Comparison of ENCODE assay signal across 35 mouse cellular contexts in the genomic region with DNA sequence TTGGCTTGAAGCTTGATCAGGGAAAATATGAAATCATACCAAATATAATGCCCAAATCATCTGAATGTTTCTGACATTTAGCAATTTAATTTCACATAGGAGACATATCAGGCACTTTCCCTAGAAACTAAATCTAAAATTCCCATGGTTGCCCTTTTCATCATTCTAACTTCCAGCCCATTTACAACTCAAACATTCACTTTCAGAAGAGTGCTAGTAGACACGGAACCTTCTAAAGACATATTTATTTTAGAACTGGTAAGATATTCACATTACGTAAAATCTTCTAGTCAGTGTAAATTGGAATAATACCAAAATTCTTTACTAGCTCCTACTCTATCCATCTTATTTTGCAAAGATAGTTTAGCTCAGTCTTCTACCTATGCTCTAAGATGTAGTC.
"Had no signal": no experiment of that assay in that cellular context is flagged by ENCODE, and none has a peak within 500 bp of the region (broad histone marks: within the 10 kb centered on the region; RNA-seq: fewer than 3 reads in every experiment).

No protein-coding gene starts in this region.

- H3K9ac ChIP-seq: heart, embryonic 12.5 days; heart, embryonic 13.5 days; heart, embryonic 15.5 days; hindbrain, embryonic 12.5 days; hindbrain, embryonic 13.5 days; hindbrain, embryonic 14.5 days; hindbrain, embryonic 15.5 days; intestine, embryonic 15.5 days; kidney, embryonic 15.5 days had no signal

- H3K4me3 ChIP-seq: heart, embryonic 10.5 days; heart, embryonic 12.5 days; heart, embryonic 13.5 days; heart, embryonic 15.5 days; hindbrain, embryonic 10.5 days; hindbrain, embryonic 12.5 days; hindbrain, embryonic 13.5 days; hindbrain, embryonic 15.5 days; intestine, embryonic 15.5 days; kidney, embryonic 15.5 days; layer of hippocampus, adult 2 months had no signal

- H3K4me1 ChIP-seq: heart, embryonic 10.5 days; heart, embryonic 12.5 days; heart, embryonic 13.5 days; heart, embryonic 15.5 days; hindbrain, embryonic 10.5 days; hindbrain, embryonic 12.5 days; hindbrain, embryonic 13.5 days; hindbrain, embryonic 15.5 days; intestine, embryonic 15.5 days; kidney, embryonic 15.5 days had no signal

- H3K27ac ChIP-seq: heart, embryonic 10.5 days; heart, embryonic 13.5 days; heart, embryonic 15.5 days; hindbrain, embryonic 10.5 days; hindbrain, embryonic 12.5 days; hindbrain, embryonic 13.5 days; hindbrain, embryonic 14.5 days; hindbrain, embryonic 15.5 days; hindbrain, postnatal 0 days; intestine, embryonic 15.5 days; kidney, embryonic 15.5 days; kidney, postnatal 0 days; layer of hippocampus, adult 2 months had no signal

- H3K27me3 ChIP-seq: heart, embryonic 12.5 days; heart, embryonic 13.5 days; heart, embryonic 15.5 days; hindbrain, embryonic 12.5 days; hindbrain, embryonic 13.5 days; hindbrain, embryonic 15.5 days; intestine, embryonic 15.5 days; kidney, embryonic 15.5 days had no signal

- DNase-seq: heart, postnatal 10 days; heart, postnatal 14 days; heart, postnatal 36 days; heart, postnatal 4 days; kidney, adult 11 months; kidney, adult 18-20 months; kidney, adult 2 months; kidney, adult 8-10 months; kidney, adult 9 months; kidney, postnatal 10 days; kidney, postnatal 14 days; kidney, postnatal 25 days; kidney, postnatal 36 days; kidney, postnatal 4 days; layer of hippocampus, adult 9-11 months; layer of hippocampus, postnatal 36 days had no signal

- H3K9me3 ChIP-seq: heart, embryonic 10.5 days; heart, embryonic 12.5 days; heart, embryonic 13.5 days; heart, embryonic 15.5 days; hindbrain, embryonic 10.5 days; hindbrain, embryonic 12.5 days; hindbrain, embryonic 13.5 days; hindbrain, embryonic 15.5 days; intestine, embryonic 15.5 days; kidney, embryonic 15.5 days had no signal

- ATAC-seq: hindbrain, embryonic 16.5 days; hindbrain, postnatal 0 days; inflammation-experienced regulatory T-cells, adult 6 months; intestine, embryonic 15.5 days; intestine, embryonic 16.5 days; intestine, postnatal 0 days had no signal

- H3K36me3 ChIP-seq: heart, embryonic 10.5 days; heart, embryonic 12.5 days; heart, embryonic 13.5 days; heart, embryonic 15.5 days; hindbrain, embryonic 10.5 days; hindbrain, embryonic 12.5 days; hindbrain, embryonic 13.5 days; hindbrain, embryonic 15.5 days; intestine, embryonic 15.5 days; kidney, embryonic 15.5 days had no signal

- H3K4me2 ChIP-seq: heart, embryonic 11.5 days; heart, embryonic 12.5 days; heart, embryonic 13.5 days; heart, embryonic 15.5 days; hindbrain, embryonic 12.5 days; hindbrain, embryonic 13.5 days; hindbrain, embryonic 14.5 days; hindbrain, embryonic 15.5 days; intestine, embryonic 15.5 days; kidney, embryonic 15.5 days had no signal
